Mouse (Mus musculus): ENCODE measurements at regions not wholly inside any gene's neighbourhood (a gene's known extent, or its start where the extent isn't known, plus 50 kb on each side); places are given as distances from the start of the nearest gene placed in this dataset.

DNA sequence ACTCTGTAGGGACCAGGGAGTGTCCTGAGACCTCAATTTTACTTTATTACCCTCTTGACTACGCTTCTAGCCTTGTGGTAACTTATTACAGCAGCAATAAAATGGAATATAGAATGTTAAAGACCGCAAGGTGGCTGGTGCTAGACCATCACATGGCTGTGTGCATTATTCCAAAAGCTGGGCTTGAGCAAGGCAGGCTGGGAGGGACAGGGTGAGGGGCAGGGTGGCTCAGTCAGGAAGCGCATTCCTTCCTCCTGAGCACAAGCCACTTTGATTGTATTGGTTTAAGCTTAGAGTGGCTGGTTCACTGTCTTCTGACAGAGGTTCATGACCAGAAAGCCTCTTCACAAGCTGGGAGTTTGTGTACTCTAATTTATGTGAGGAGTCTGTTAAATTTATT, 74.6 kb upstream of the Pgrmc2 start:
- TF ChIP-seq CTCF (IDR thresholded peaks at IDR 0.05; ENCODE audit: extremely low read depth, insufficient read depth, insufficient read length, insufficient replicate concordance) (no peak), POLR2A (IDR thresholded peaks at IDR 0.05; ENCODE audit: low read depth, low read length) (no peak)
